Mouse (Mus musculus) thymus, postnatal 4 days (tissue): ENCODE measurements around the gene Anp32e.
"Not testable (repeated sequence)": the region's sequence is repeated elsewhere in the genome, so short reads cannot be mapped to it uniquely, and the experiment has no call there.

Source experiments
- DNase-seq: peaks from one replicate; pipeline ENCODE4 v3.0.0; 2021

Gene Anp32e

GRCm38 (mm10) chr3:95928658-95929503, at the start of gene Anp32e:
Gene Anp32e, plus strand, starts transcription at chr3:95929246.
- peak; percentile 96 for DNase-seq

- DNase-seq: peak; percentile 88
These were observed 46.8 kb upstream of the Anp32e start, which contains the start of gene Ciart for GRCm38 (mm10) chr3:95881979-95882815. Gene Ciart, minus strand, starts transcription at chr3:95882251.

GRCm38 (mm10) chr3:95882816-95883425, 46.1 kb upstream of the Anp32e start:
- DNase-seq: peak; percentile 88

GRCm38 (mm10) chr3:95884400-95884799, 44.6 kb upstream of the Anp32e start:
- DNase-seq: no peak

- DNase-seq: no peak
These were observed 41.5 kb upstream of the Anp32e start for GRCm38 (mm10) chr3:95887596-95887995.

- no peak for DNase-seq
These were observed 39.4 kb upstream of the Anp32e start for GRCm38 (mm10) chr3:95889664-95890063.

GRCm38 (mm10) chr3:95891211-95892065, 37.6 kb upstream of the Anp32e start, which contains the start of gene BC028528:
Gene BC028528, minus strand, starts transcription at chr3:95892005.
- DNase-seq: no peak

- DNase-seq: no peak
These were observed 36.7 kb upstream of the Anp32e start for GRCm38 (mm10) chr3:95892066-95893052.

- peak; percentile 47 for DNase-seq
These were observed 35.9 kb upstream of the Anp32e start for GRCm38 (mm10) chr3:95893126-95893525.

- peak; percentile 92 for DNase-seq
These were observed 35.3 kb upstream of the Anp32e start, which contains the start of gene Aph1a for GRCm38 (mm10) chr3:95893606-95894316. Gene Aph1a, plus strand, starts transcription at chr3:95893969.

GRCm38 (mm10) chr3:95894317-95895160, 34.5 kb upstream of the Anp32e start:
- DNase-seq: peak; percentile 44

- DNase-seq: not testable (repeated sequence)
These were observed 33.5 kb upstream of the Anp32e start for GRCm38 (mm10) chr3:95895501-95895900.

- DNase-seq: no peak
These were observed 29.1 kb upstream of the Anp32e start for GRCm38 (mm10) chr3:95899800-95900524.

- no peak for DNase-seq
These were observed 27.3 kb upstream of the Anp32e start for GRCm38 (mm10) chr3:95901616-95902372.

GRCm38 (mm10) chr3:95902373-95902625, 26.7 kb upstream of the Anp32e start:
- no peak for DNase-seq

GRCm38 (mm10) chr3:95902643-95903042, 26.4 kb upstream of the Anp32e start:
- DNase-seq: no peak

- DNase-seq: no peak
These were observed 25.1 kb upstream of the Anp32e start for GRCm38 (mm10) chr3:95903753-95904502.
